Mouse (Mus musculus) small intestine, adult 2 months (tissue): ENCODE results near the gene Gria3.

Experiments used
- CTCF ChIP-seq: fragments of 200-500 bp; IDR thresholded peaks from 2 replicates; pipeline ENCODE4 v1.5.1; 2012; ENCODE audit warnings: low read depth, mild to moderate bottlenecking, control low read depth, inconsistent platforms, low read length, moderate library complexity, mixed read lengths; ENCODE audit not compliant: insufficient replicate concordance, insufficient read length; ENCODE audit errors: extremely low read depth
- POLR2A ChIP-seq: fragments of 200-500 bp; IDR thresholded peaks from 2 replicates; pipeline ENCODE4 v1.6.1; 2012; ENCODE audit warnings: low read depth, mild to moderate bottlenecking, control low read depth, inconsistent platforms, low read length, moderate library complexity

GRCm38 (mm10) chrX:41573079-41573478, 172.4 kb downstream of the Gria3 start:
- TF ChIP-seq CTCF: no peak
- TF ChIP-seq POLR2A: no peak
